Mouse (Mus musculus): ENCODE measurements at regions not wholly inside any gene's neighbourhood (a gene's known extent, or its start where the extent isn't known, plus 50 kb on each side); places are given as distances from the start of the nearest gene placed in this dataset.

DNA sequence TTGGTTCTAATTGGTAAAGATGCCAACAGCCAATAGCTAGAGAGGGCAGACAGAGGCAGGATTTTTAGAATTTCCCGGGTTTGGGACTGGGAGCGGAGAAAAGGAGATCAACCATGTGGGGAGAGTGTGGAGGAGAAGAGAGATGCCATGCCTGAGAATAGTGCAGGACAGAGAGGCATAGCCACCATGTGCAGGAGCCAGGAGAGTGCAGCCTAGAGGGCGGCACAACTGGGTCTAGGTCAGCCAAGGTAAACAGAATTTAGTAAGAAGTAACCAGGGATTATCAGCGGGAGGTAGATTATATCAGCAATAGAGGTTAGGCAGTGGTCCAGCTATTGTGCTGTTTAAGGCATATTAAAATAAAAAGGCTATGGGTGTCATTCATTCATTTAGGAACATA is 325.2 kb upstream of the Aco1 start:
- TF ChIP-seq CTCF (conservative IDR thresholded peaks at IDR 0.05; ENCODE audit: low read length) (no peak), POU5F1 (IDR thresholded peaks at IDR 0.05; ENCODE audit: borderline replicate concordance, low read length) (no peak)
